Mouse (Mus musculus) lung, postnatal 4 days (tissue): ENCODE data around the gene Tmprss13.

ENCODE experiments used
- DNase-seq, 2 experiments: peaks; one replicate each; pipeline ENCODE4 v3.0.0; 2021

Gene Tmprss13

GRCm38 (mm10) chr9:45386698-45387097 is 67.8 kb downstream of the Tmprss13 start:
- no peak for DNase-seq

GRCm38 (mm10) chr9:45388385-45388994 is 69.6 kb downstream of the Tmprss13 start:
- peak; percentile 75 to 88 for DNase-seq

- DNase-seq: no peak
Observed at GRCm38 (mm10) chr9:45389596-45389995, 70.7 kb downstream of the Tmprss13 start.

GRCm38 (mm10) chr9:45391299-45391698 is 72.4 kb downstream of the Tmprss13 start:
- DNase-seq: no peak

GRCm38 (mm10) chr9:45395218-45395617 is 76.3 kb downstream of the Tmprss13 start:
- DNase-seq: no peak

GRCm38 (mm10) chr9:45395796-45396195 is 76.9 kb downstream of the Tmprss13 start:
- DNase-seq: no peak
